Mouse (Mus musculus) heart, embryonic 11.5 days (tissue): Measurements from ENCODE around the gene Akr1e1. TPM values are rescaled to one million over a fixed set of nuclear protein-coding genes. Genes with fewer than 3 reads are reported as not detected.
"Not testable (repeated sequence)": the region's sequence is repeated elsewhere in the genome, so short reads cannot be mapped to it uniquely, and the experiment has no call there.

Source experiments
- ATAC-seq: fragments of 200-750 bp; cut with Nextera tagmentation; replicated peaks from 2 replicates; pipeline ENCODE4 v1.8.0; 2017; ENCODE audit warnings: moderate library complexity; ENCODE audit not compliant: insufficient number of reproducible peaks, low FRiP score, low TSS enrichment
- H3K27ac ChIP-seq: fragments of 300-500 bp; sonication (generic); 2 replicates; pipeline ENCODE4 v1.5.1; 2014; ENCODE audit warnings: mild to moderate bottlenecking, low read depth, low read length
- H3K27me3 ChIP-seq: fragments of 300-500 bp; sonication (generic); 2 replicates; pipeline ENCODE4 v1.6.1; 2014; ENCODE audit warnings: mild to moderate bottlenecking, low read length, mixed read lengths; ENCODE audit not compliant: control insufficient read depth, insufficient read depth
- H3K36me3 ChIP-seq: fragments of 300-500 bp; sonication (generic); 2 replicates; pipeline ENCODE4 v1.6.1; 2014; ENCODE audit warnings: mild to moderate bottlenecking, low read length, moderate library complexity, mixed read lengths; ENCODE audit not compliant: control insufficient read depth, insufficient read depth
- H3K4me1 ChIP-seq: fragments of 300-500 bp; sonication (generic); 2 replicates; pipeline ENCODE4 v1.6.1; 2014; ENCODE audit warnings: low read length; ENCODE audit not compliant: control insufficient read depth, insufficient read depth
- H3K4me2 ChIP-seq: fragments of 300-500 bp; sonication (generic); 2 replicates; pipeline ENCODE4 v1.6.1; 2014; ENCODE audit warnings: mild to moderate bottlenecking, moderate library complexity
- H3K4me3 ChIP-seq: fragments of 300-500 bp; sonication (generic); 2 replicates; pipeline ENCODE4 v1.5.1; 2014; ENCODE audit warnings: low read depth, low read length
- H3K9ac ChIP-seq: fragments of 300-500 bp; sonication (generic); 2 replicates; pipeline ENCODE4 v1.6.1; 2014; ENCODE audit warnings: mild to moderate bottlenecking, low read depth, low read length, moderate library complexity
- H3K9me3 ChIP-seq: fragments of 300-500 bp; sonication (generic); replicated peaks from 2 replicates; pipeline ENCODE4 v1.6.1; 2016; ENCODE audit warnings: low read length; ENCODE audit not compliant: control insufficient read depth
- WGBS: fragments of 180-500 bp; shearing (Covaris S2); extraction: QIAGEN DNeasy Blood & Tissue Kit; methylation state at CpG from one replicate; pipeline ENCODE4 v1.1.7; 2014; ENCODE audit not compliant: insufficient replicate concordance; 5-methylcytosine and 5-hydroxymethylcytosine counted together
- polyA plus RNA-seq: library from polyadenylated mRNA; unstranded; fragments of >200 nt; fragmentation: Nextera tagmentation; extraction: Ambion mirVana; gene quantifications from 2 replicates; pipeline ENCODE4 v1.2.1, GENCODE M21; 2014

Akr1e1 gene
- 38.4 and 39.9 TPM in 2 replicates for polyA plus RNA-seq

- Histone ChIP-seq H3K4me1 (no peaks in the 10 kb centered on the region), H3K27me3 (no peaks in the 10 kb centered on the region), H3K9me3 (no peaks in the 10 kb centered on the region), H3K4me2 (peak within 1 kb of the TSS; percentile 73), H3K9ac (peak within 1 kb of the TSS; percentile 85), H3K4me3 (peak within 1 kb of the TSS; percentile 65), H3K36me3 (no peaks in the 10 kb centered on the region), H3K27ac (no peak within 1 kb of the TSS; the same call in 1 of the 2 replicates)
- ATAC-seq: peak; percentile 99
- WGBS: 3% methylated on average over 10 of the region's 10 CpGs
Measured at GRCm38 (mm10) chr13:4608961-4609409, at the start of gene Akr1e1. Akr1e1 (minus strand) TSS chr13:4609174.

DNA sequence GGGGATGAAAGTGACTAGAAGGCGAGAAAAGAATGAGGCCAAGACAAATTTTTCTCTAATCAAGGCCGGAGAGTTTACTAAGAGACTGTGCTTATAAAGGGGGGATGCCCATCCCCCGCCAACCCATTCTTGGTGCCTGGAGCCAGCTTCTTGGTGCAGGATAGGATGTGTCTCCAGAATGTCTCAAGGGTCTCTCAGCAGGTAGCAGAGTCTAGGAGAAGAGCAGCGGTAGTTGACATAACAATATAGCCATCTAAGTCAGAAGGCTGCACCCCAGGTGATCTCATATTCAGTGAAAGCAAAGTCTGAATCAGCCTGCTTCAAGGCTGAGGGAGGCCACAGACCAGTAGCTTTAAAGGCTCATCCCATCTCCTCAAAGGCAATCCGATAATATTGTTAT, 49.4 kb upstream of the Akr1e1 start:
- no peak for ATAC-seq
- WGBS: 72% methylated on average over 5 of the region's 5 CpGs
- no peak overlapping the region for H3K4me3 ChIP-seq
- no peak overlapping the region for H3K27ac ChIP-seq
- H3K4me2 ChIP-seq: no peak overlapping the region
- no peaks in the 10 kb centered on the region for H3K9me3 ChIP-seq
- no peaks in the 10 kb centered on the region for H3K27me3 ChIP-seq
- H3K4me1 ChIP-seq: no peaks in the 10 kb centered on the region
- H3K36me3 ChIP-seq: no peaks in the 10 kb centered on the region
- H3K9ac ChIP-seq: no peak overlapping the region

DNA sequence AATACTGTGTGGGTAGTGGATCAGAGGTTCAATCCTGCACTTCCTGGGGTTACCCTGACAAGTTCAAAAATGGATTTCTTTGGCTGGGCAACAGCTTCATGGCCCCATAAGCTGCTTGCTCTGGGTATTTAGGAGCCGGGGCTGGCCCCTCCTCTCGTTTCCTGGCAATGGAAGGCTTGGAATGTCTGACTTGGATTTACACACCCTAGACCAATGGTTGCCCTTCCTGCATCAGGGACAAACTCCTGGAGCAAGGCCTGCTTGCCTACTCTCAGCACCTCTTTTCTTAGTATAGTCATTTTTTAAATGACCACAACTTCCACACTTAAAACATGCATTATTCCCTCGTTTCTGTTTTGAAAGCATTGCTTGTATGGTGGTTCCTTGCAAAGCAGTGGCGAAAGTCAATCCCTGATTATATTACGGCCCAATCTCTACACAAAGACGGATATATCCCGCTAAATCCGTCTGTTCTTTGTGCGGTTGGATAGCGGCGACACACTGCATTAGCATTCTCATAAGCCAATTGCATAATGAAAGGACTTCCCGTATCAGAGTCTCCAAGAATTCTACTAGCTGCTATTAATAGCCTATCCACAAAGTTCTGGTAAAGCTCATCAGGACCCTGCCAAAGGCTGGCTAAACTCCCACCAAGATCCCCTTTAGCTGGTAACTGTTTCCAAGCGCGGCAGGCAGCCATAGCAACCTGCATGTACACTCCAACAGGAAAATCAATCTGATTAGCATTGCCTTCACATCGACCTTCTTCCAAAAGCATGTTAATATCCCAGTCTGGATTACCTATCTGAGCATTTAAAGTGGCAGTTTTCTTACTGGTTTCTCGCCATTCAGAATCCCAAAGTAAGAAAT, 47.5 kb upstream of the Akr1e1 start:
- Histone ChIP-seq H3K9ac (no peak overlapping the region), H3K4me2 (no peak overlapping the region), H3K27me3 (no peaks in the 10 kb centered on the region), H3K27ac (no peak overlapping the region), H3K36me3 (no peaks in the 10 kb centered on the region), H3K4me1 (no peaks in the 10 kb centered on the region), H3K9me3 (no peaks in the 10 kb centered on the region), H3K4me3 (no peak overlapping the region)
- ATAC-seq: no peak
- WGBS: 81% methylated on average over 16 of the region's 16 CpGs

DNA sequence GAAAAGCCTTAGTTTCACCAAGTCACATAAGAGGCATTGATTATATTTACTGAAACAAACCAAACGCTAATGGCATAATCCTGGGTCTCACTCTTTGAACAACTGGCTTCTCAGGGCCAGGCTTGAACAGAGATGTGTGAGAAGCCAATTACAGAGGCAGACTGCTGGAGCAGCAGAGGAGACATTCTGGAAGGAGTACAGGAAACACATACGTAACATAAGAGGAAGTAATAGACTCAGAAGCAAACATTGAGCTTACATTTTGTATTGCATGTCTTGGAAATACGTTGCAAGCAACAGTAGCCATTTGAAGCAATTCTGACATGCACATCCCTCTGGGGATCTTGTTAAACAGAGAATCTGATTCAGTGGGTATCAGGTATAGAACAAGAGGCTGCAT, 41.2 kb upstream of the Akr1e1 start:
- no peak overlapping the region for H3K4me3 ChIP-seq

DNA sequence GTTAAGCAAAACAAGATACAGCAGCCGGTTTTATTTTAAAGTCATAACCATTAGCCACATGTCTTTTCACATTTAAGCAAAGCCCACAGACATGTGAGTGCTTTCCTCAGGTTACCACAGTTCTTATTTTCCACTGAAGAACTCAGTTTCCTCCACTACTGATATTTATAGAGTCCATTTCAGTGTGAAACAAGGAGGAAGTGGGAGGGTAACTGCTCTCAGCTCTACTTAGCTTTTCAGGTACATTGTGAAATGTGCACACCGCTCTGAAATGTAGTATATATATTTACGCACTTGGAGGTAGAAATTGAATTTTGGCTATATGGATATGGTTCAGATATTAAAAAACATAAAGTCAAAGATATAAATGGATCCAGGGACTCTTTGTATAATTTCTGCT, 36.3 kb upstream of the Akr1e1 start:
- WGBS: 91% methylated on average over 3 of the region's 3 CpGs
- no peak for ATAC-seq

More for the DNA sequence above, 41.2 kb upstream of the Akr1e1 start:
- ATAC-seq: no peak
- H3K4me2 ChIP-seq: no peak overlapping the region
- H3K9me3 ChIP-seq: no peaks in the 10 kb centered on the region
- H3K4me1 ChIP-seq: no peaks in the 10 kb centered on the region
- H3K27ac ChIP-seq: no peak overlapping the region
- no peaks in the 10 kb centered on the region for H3K27me3 ChIP-seq
- 66% methylated on average over 3 of the region's 3 CpGs for WGBS
- no peak overlapping the region for H3K9ac ChIP-seq
- H3K36me3 ChIP-seq: no peaks in the 10 kb centered on the region

DNA sequence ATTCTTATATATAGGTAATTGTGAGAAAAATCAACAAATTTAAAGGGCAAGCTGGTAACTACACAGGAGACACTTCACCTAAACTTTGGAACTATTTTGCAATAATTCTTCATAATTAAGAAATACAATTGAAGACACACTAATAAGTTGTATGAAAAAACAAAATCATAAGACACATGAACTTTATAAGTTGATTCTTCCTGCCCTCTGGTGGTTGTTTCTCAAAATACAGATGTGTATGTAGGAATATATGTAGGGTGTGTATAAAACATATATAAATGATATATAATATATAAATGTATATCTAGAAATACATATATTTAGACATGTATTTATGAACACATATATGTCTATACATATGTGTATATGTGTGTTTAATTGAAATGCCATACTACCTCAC, 1.9 kb upstream of the Akr1e1 start:
- H3K36me3 ChIP-seq: no peaks in the 10 kb centered on the region
- H3K4me1 ChIP-seq: no peaks in the 10 kb centered on the region
- ATAC-seq: no peak
- H3K4me2 ChIP-seq: no peak overlapping the region
- no peak overlapping the region for H3K4me3 ChIP-seq
- H3K9me3 ChIP-seq: no peaks in the 10 kb centered on the region
- no peaks in the 10 kb centered on the region for H3K27me3 ChIP-seq
- no peak overlapping the region for H3K27ac ChIP-seq
- H3K9ac ChIP-seq: no peak overlapping the region

More for the DNA sequence above, 36.3 kb upstream of the Akr1e1 start:
- Histone ChIP-seq H3K4me3 (no peak overlapping the region), H3K4me2 (no peak overlapping the region), H3K9ac (no peak overlapping the region), H3K4me1 (no peaks in the 10 kb centered on the region), H3K27ac (no peak overlapping the region), H3K27me3 (no peaks in the 10 kb centered on the region), H3K36me3 (no peaks in the 10 kb centered on the region), H3K9me3 (no peaks in the 10 kb centered on the region)

GRCm38 (mm10) chr13:4608530-4608929, 444 bp downstream of the Akr1e1 start:
- Histone ChIP-seq H3K9ac (peak overlapping the region; percentile 85), H3K27me3 (no peaks in the 10 kb centered on the region), H3K4me3 (peak overlapping the region; percentile 65), H3K27ac (no peak overlapping the region; the same call in 1 of the 2 replicates), H3K4me1 (no peaks in the 10 kb centered on the region), H3K4me2 (peak overlapping the region; percentile 73), H3K36me3 (no peaks in the 10 kb centered on the region), H3K9me3 (no peaks in the 10 kb centered on the region)
- 30% methylated on average over 9 of the region's 9 CpGs for WGBS
- ATAC-seq: peak; percentile 47; the same call in 1 of the 2 replicates

DNA sequence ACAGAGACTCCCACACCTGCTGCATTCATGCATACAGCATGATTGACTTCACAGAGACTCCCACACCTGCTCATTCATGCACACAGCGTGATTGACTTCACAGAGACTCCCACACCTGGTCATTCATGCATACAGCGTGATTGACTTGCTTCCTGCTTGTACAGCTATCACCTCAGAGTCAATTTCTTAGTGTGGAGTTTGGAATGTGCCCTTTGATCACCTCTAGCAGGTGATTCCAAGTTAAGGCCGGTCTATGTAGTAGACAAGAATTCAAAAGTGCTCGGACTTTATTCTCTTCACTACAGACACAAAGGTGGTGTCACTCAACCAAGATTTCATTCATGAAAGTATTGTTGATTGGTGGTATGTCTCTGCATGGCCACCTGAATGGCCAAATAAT, 2.2 kb downstream of the Akr1e1 start:
- H3K4me3 ChIP-seq: no peak overlapping the region
- H3K9me3 ChIP-seq: no peaks in the 10 kb centered on the region
- no peaks in the 10 kb centered on the region for H3K27me3 ChIP-seq
- H3K4me1 ChIP-seq: no peaks in the 10 kb centered on the region
- H3K36me3 ChIP-seq: no peaks in the 10 kb centered on the region
- no peak overlapping the region for H3K27ac ChIP-seq
- H3K4me2 ChIP-seq: no peak overlapping the region
- no peak overlapping the region for H3K9ac ChIP-seq
- 83% methylated on average over 4 of the region's 4 CpGs for WGBS
- ATAC-seq: no peak

GRCm38 (mm10) chr13:4603431-4603830, 5.5 kb downstream of the Akr1e1 start:
- WGBS: 34% methylated on average over 3 of the region's 3 CpGs
- H3K4me1 ChIP-seq, H3K4me2 ChIP-seq, H3K27ac ChIP-seq, H3K9me3 ChIP-seq, H3K9ac ChIP-seq, H3K4me3 ChIP-seq, H3K27me3 ChIP-seq, H3K36me3 ChIP-seq: not testable (repeated sequence)
- ATAC-seq: peak; percentile 61; the same call in 1 of the 2 replicates
